Mouse (Mus musculus) embryonic facial prominence, embryonic 13.5 days (tissue): ENCODE measurements at regions not wholly inside any gene's neighbourhood (a gene's known extent, or its start where the extent isn't known, plus 50 kb on each side); places are given as distances from the start of the nearest gene placed in this dataset.
A peak's percentile ranks its signal among the peaks of the same experiment; 100 is the strongest.

Experiments
- ATAC-seq: fragments of 200-750 bp; cut with Nextera tagmentation; 2 replicates; pipeline ENCODE4 v1.8.0; 2017; ENCODE audit warnings: low read depth; ENCODE audit not compliant: insufficient number of reproducible peaks, insufficient read depth, low FRiP score, low TSS enrichment
- H3K27ac ChIP-seq: fragments of 300-500 bp; sonication (generic); 2 replicates; pipeline ENCODE4 v1.5.1; 2015; ENCODE audit warnings: moderate library complexity, mild to moderate bottlenecking, inconsistent platforms
- H3K27me3 ChIP-seq: fragments of 300-500 bp; sonication (generic); 2 replicates; pipeline ENCODE4 v1.6.1; 2015; ENCODE audit warnings: mild to moderate bottlenecking, inconsistent platforms
- H3K36me3 ChIP-seq: fragments of 300-500 bp; sonication (generic); 2 replicates; pipeline ENCODE4 v1.6.1; 2015; ENCODE audit warnings: mild to moderate bottlenecking, inconsistent platforms
- H3K4me1 ChIP-seq: fragments of 300-500 bp; sonication (generic); 2 replicates; pipeline ENCODE4 v1.6.1; 2015; ENCODE audit warnings: inconsistent platforms
- H3K4me2 ChIP-seq: fragments of 300-500 bp; sonication (generic); 2 replicates; pipeline ENCODE4 v1.6.1; 2015; ENCODE audit warnings: moderate library complexity, mild to moderate bottlenecking, inconsistent platforms
- H3K4me3 ChIP-seq: fragments of 300-500 bp; sonication (generic); 2 replicates; pipeline ENCODE4 v1.5.1; 2015; ENCODE audit warnings: mild to moderate bottlenecking, inconsistent platforms
- H3K9ac ChIP-seq: fragments of 300-500 bp; sonication (generic); 2 replicates; pipeline ENCODE4 v1.6.1; 2015; ENCODE audit warnings: mild to moderate bottlenecking, inconsistent platforms
- H3K9me3 ChIP-seq: fragments of 300-500 bp; sonication (generic); 2 replicates; pipeline ENCODE4 v1.6.1; 2016; ENCODE audit warnings: inconsistent platforms
- WGBS: fragments of 180-500 bp; shearing (Covaris S2); methylation state at CpG from one replicate; pipeline ENCODE4 v1.1.7; 2015; ENCODE audit warnings: mixed read lengths; 5-methylcytosine and 5-hydroxymethylcytosine counted together

- Histone ChIP-seq H3K4me3 (no peak overlapping the region), H3K27me3 (peaks cover 22% of the 10 kb centered on the region; the same call in 1 of the 2 replicates), H3K9me3 (no peaks in the 10 kb centered on the region), H3K9ac (no peak overlapping the region), H3K4me2 (no peak overlapping the region), H3K36me3 (no peaks in the 10 kb centered on the region), H3K4me1 (peaks cover 9% of the 10 kb centered on the region), H3K27ac (no peak overlapping the region)
- 81% methylated on average over 5 of the region's 5 CpGs for WGBS
- ATAC-seq: no peak
Observed at GRCm38 (mm10) chr8:92059471-92059870, 257.6 kb upstream of the Irx3 start.

GRCm38 (mm10) chr8:92058953-92059352 lies 257.1 kb upstream of the Irx3 start:
- WGBS: 71% methylated on average over 10 of the region's 10 CpGs
- H3K9ac ChIP-seq: no peak overlapping the region
- peaks cover 22% of the 10 kb centered on the region; the same call in 1 of the 2 replicates for H3K27me3 ChIP-seq
- no peak for ATAC-seq
- H3K36me3 ChIP-seq: no peaks in the 10 kb centered on the region
- no peaks in the 10 kb centered on the region for H3K9me3 ChIP-seq
- no peak overlapping the region for H3K27ac ChIP-seq
- no peak overlapping the region for H3K4me3 ChIP-seq
- no peak overlapping the region for H3K4me2 ChIP-seq
- H3K4me1 ChIP-seq: 0 out of 2 replicates have a peak, but pooled peaks cover 3% of the 10 kb centered on the region

- WGBS: 66% methylated on average over 8 of the region's 8 CpGs
- Histone ChIP-seq H3K9ac (no peak overlapping the region), H3K4me3 (no peak overlapping the region), H3K27ac (no peak overlapping the region), H3K9me3 (no peaks in the 10 kb centered on the region), H3K4me2 (no peak overlapping the region), H3K27me3 (peaks cover 22% of the 10 kb centered on the region; the same call in 1 of the 2 replicates), H3K36me3 (no peaks in the 10 kb centered on the region), H3K4me1 (no peaks in the 10 kb centered on the region)
- ATAC-seq: no peak
Observed at GRCm38 (mm10) chr8:92057857-92058256, 256.0 kb upstream of the Irx3 start.

GRCm38 (mm10) chr8:92055590-92055989 lies 253.7 kb upstream of the Irx3 start:
- Histone ChIP-seq H3K9me3 (no peaks in the 10 kb centered on the region), H3K27ac (no peak overlapping the region), H3K9ac (no peak overlapping the region), H3K4me1 (no peaks in the 10 kb centered on the region), H3K4me2 (no peak overlapping the region), H3K27me3 (peaks cover 6% of the 10 kb centered on the region; the same call in 1 of the 2 replicates), H3K4me3 (no peak overlapping the region), H3K36me3 (no peaks in the 10 kb centered on the region)
- ATAC-seq: no peak
- WGBS: 78% methylated on average over 4 of the region's 4 CpGs

- Histone ChIP-seq H3K36me3 (no peaks in the 10 kb centered on the region), H3K4me1 (no peaks in the 10 kb centered on the region), H3K27ac (no peak overlapping the region), H3K4me3 (no peak overlapping the region), H3K9me3 (peaks cover 4% of the 10 kb centered on the region; the same call in 1 of the 2 replicates), H3K4me2 (no peak overlapping the region), H3K9ac (no peak overlapping the region), H3K27me3 (peaks cover 5% of the 10 kb centered on the region; the same call in 1 of the 2 replicates)
- WGBS: 76% methylated on average over 3 of the region's 3 CpGs
- no peak for ATAC-seq
Observed at GRCm38 (mm10) chr8:92044695-92045094, 242.8 kb upstream of the Irx3 start.

- 24% methylated on average over 6 of the region's 6 CpGs for WGBS
Observed at GRCm38 (mm10) chr8:92042951-92043350, 241.1 kb upstream of the Irx3 start.

GRCm38 (mm10) chr8:92029954-92030353 lies 228.1 kb upstream of the Irx3 start:
- 45% methylated on average over 9 of the region's 9 CpGs for WGBS
- Histone ChIP-seq H3K36me3 (no peaks in the 10 kb centered on the region), H3K4me2 (no peak overlapping the region), H3K27ac (no peak overlapping the region), H3K4me3 (no peak overlapping the region), H3K9ac (no peak overlapping the region), H3K4me1 (no peaks in the 10 kb centered on the region), H3K27me3 (peaks cover 55% of the 10 kb centered on the region), H3K9me3 (no peaks in the 10 kb centered on the region)
- ATAC-seq: no peak

More at GRCm38 (mm10) chr8:92042951-92043350, 241.1 kb upstream of the Irx3 start:
- Histone ChIP-seq H3K9me3 (peaks cover 4% of the 10 kb centered on the region; the same call in 1 of the 2 replicates), H3K4me3 (no peak overlapping the region), H3K36me3 (no peaks in the 10 kb centered on the region), H3K9ac (no peak overlapping the region), H3K27me3 (peaks cover 5% of the 10 kb centered on the region; the same call in 1 of the 2 replicates), H3K27ac (no peak overlapping the region), H3K4me2 (no peak overlapping the region), H3K4me1 (no peaks in the 10 kb centered on the region)
- no peak for ATAC-seq

- peaks cover 58% of the 10 kb centered on the region for H3K27me3 ChIP-seq
Observed at GRCm38 (mm10) chr8:92029516-92029915, 227.6 kb upstream of the Irx3 start.

GRCm38 (mm10) chr8:92028308-92028707 lies 226.4 kb upstream of the Irx3 start:
- Histone ChIP-seq H3K4me3 (no peak overlapping the region), H3K4me1 (peaks cover 6% of the 10 kb centered on the region), H3K27ac (no peak overlapping the region), H3K36me3 (no peaks in the 10 kb centered on the region), H3K9me3 (no peaks in the 10 kb centered on the region), H3K27me3 (peaks cover 69% of the 10 kb centered on the region), H3K9ac (no peak overlapping the region), H3K4me2 (no peak overlapping the region)
- WGBS: 15% methylated on average over 6 of the region's 6 CpGs
- ATAC-seq: no peak

More at GRCm38 (mm10) chr8:92029516-92029915, 227.6 kb upstream of the Irx3 start:
- H3K4me3 ChIP-seq: no peak overlapping the region
- WGBS: 53% methylated on average over 6 of the region's 6 CpGs
- ATAC-seq: no peak
- no peak overlapping the region for H3K27ac ChIP-seq
- no peak overlapping the region for H3K4me2 ChIP-seq
- H3K9me3 ChIP-seq: no peaks in the 10 kb centered on the region
- no peaks in the 10 kb centered on the region for H3K36me3 ChIP-seq
- no peaks in the 10 kb centered on the region for H3K4me1 ChIP-seq
- H3K9ac ChIP-seq: no peak overlapping the region

GRCm38 (mm10) chr8:92024133-92024532 lies 222.3 kb upstream of the Irx3 start:
- 0 out of 2 replicates have a peak overlapping the region, but pooled peaks have one; percentile 2 for H3K4me3 ChIP-seq
- H3K36me3 ChIP-seq: no peaks in the 10 kb centered on the region
- no peaks in the 10 kb centered on the region for H3K9me3 ChIP-seq
- ATAC-seq: no peak
- H3K9ac ChIP-seq: no peak overlapping the region
- H3K4me1 ChIP-seq: peaks cover 6% of the 10 kb centered on the region
- no peak overlapping the region for H3K4me2 ChIP-seq
- H3K27me3 ChIP-seq: peaks cover 57% of the 10 kb centered on the region
- H3K27ac ChIP-seq: no peak overlapping the region
- WGBS: 21% methylated on average over 8 of the region's 8 CpGs

- Histone ChIP-seq H3K9me3 (no peaks in the 10 kb centered on the region), H3K4me1 (peaks cover 6% of the 10 kb centered on the region), H3K4me3 (no peak overlapping the region), H3K9ac (no peak overlapping the region), H3K36me3 (no peaks in the 10 kb centered on the region), H3K4me2 (no peak overlapping the region), H3K27me3 (peaks cover 45% of the 10 kb centered on the region), H3K27ac (no peak overlapping the region)
- WGBS: 35% methylated on average over 3 of the region's 3 CpGs
- no peak for ATAC-seq
Observed at GRCm38 (mm10) chr8:92021521-92021920, 219.7 kb upstream of the Irx3 start.

- peaks cover 5% of the 10 kb centered on the region; the same call in 1 of the 2 replicates for H3K4me1 ChIP-seq
- H3K9ac ChIP-seq: no peak overlapping the region
- no peak for ATAC-seq
- no peak overlapping the region for H3K4me2 ChIP-seq
- WGBS: 85% methylated on average over 4 of the region's 4 CpGs
- no peak overlapping the region for H3K27ac ChIP-seq
- H3K27me3 ChIP-seq: peaks cover 24% of the 10 kb centered on the region
- H3K4me3 ChIP-seq: no peak overlapping the region
- H3K9me3 ChIP-seq: no peaks in the 10 kb centered on the region
- no peaks in the 10 kb centered on the region for H3K36me3 ChIP-seq
Observed at GRCm38 (mm10) chr8:92014704-92015103, 212.8 kb upstream of the Irx3 start.
